Mouse (Mus musculus) left cerebral cortex, postnatal 14 days (tissue): ENCODE results near the gene Dynll1. TPM values are rescaled to one million over a fixed set of nuclear protein-coding genes. Genes with fewer than 3 reads are reported as not detected.
A peak's percentile ranks its signal among the peaks of the same experiment; 100 is the strongest.

Experiments
- DNase-seq, 2 experiments: peaks; one replicate each; pipeline ENCODE4 v3.0.0; 2021 to 2022; ENCODE audit warnings: low spot score in 2 of 2, mixed read lengths in 1 of 2
- intact Hi-C: fragments of 180-260 bp; cut with DNase I; formaldehyde crosslinking; loops from one replicate; pipeline ENCODE4 v1.15.1; 2025
- long read RNA-seq, 2 experiments: library from polyadenylated mRNA; stranded (forward); transcript quantifications; one replicate each; pipeline ENCODE4 v2.0.0; 2021
- total RNA-seq, 2 experiments: library from RNA; stranded (reverse); gene quantifications; 2 replicates each; pipeline ENCODE4 v1.2.3; 2021

The Dynll1 gene
- total RNA-seq: 100 to 1,000 TPM; 770 to 772 TPM
- long read RNA-seq, experiment 1, transcript Dynll1-206 (1 exons, 2,242 nt): minor isoform, 5 of 162 reads
- long read RNA-seq, experiment 1, transcript Dynll1-201 (3 exons, 2,030 nt): major isoform, 149 of 162 reads
- long read RNA-seq, experiment 1, partial matches to known transcripts: 0 of 162 reads
- long read RNA-seq, experiment 1, other reads (novel, unspliced or antisense): 4 of 162 reads
- long read RNA-seq, experiment 2, transcript Dynll1-201 (3 exons, 2,030 nt): major isoform, 146 of 158 reads
- long read RNA-seq, experiment 2, transcript Dynll1-206 (1 exons, 2,242 nt): minor isoform, 6 of 158 reads
- long read RNA-seq, experiment 2, partial matches to known transcripts: 0 of 158 reads
- long read RNA-seq, experiment 2, other reads (novel, unspliced or antisense): 2 of 158 reads

DNA sequence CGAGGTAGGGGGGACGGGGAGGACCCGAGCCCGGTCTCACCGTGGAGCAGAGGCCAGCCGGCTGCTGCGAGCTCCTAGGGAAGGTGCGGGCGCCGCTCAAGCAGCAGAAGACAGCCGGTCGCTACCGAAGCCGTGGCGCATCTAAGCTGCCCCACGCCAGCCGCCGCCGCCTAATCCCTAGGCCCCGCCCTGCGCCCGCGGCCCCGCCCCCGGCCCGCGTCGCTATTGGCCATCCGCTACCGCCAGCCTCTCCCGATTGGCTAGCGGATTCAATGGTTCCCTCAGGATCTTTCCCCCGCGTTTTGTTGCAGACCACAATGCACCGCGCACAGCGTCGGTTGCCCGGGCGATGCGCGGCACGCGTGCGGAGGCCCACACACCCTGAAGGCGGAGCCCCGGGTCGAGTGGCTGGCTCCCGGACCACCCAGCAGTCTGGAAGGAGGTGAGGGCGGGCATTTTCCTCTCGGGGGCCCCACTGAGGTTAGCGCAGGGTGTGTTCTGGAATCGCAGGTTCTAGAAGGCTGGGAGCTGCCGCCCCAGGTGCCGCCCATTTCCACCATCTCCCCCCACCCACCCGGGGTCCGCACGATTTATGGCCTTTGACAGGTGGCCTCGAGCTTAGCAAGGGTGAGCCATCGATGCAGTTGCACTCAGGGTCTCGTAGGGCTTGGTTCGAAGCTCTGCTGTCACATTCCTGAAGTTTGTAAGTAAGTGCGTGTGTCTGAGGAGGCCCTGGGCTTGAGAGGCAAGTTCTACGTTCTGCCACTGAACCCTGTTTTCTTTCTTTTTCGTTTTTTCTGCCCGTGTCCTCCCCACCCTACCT lies at the start of gene Dynll1:
Dynll1 (minus strand) TSS at position 208 of the 823 bp plus-strand sequence.
- intact Hi-C loops: loop anchor here (1.0 to 5.0 kb wide), 2 partner anchors 18 to 41 kb away; partner anchors contain the start of genes Gatc and Triap1
- peak; percentile 99 to 100 for DNase-seq

DNA sequence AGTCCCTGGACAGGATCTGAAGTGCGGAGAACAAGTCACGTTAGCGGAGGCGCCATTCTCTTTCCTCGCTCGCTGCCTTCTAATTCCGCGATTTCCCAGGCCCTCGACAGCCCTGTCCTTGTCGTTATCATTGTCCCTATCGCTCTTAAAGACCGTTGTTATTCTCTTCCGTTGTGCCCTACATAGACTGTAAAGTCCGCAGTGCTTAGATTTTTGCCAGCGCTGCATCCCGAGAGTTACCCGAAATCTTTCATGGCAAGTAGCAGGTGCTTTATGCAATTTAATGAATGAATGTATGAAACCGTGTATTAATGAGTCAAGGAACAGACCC lies 48.4 kb upstream of the Dynll1 start:
- intact Hi-C loops: no loop called here
- DNase-seq: no peak

DNA sequence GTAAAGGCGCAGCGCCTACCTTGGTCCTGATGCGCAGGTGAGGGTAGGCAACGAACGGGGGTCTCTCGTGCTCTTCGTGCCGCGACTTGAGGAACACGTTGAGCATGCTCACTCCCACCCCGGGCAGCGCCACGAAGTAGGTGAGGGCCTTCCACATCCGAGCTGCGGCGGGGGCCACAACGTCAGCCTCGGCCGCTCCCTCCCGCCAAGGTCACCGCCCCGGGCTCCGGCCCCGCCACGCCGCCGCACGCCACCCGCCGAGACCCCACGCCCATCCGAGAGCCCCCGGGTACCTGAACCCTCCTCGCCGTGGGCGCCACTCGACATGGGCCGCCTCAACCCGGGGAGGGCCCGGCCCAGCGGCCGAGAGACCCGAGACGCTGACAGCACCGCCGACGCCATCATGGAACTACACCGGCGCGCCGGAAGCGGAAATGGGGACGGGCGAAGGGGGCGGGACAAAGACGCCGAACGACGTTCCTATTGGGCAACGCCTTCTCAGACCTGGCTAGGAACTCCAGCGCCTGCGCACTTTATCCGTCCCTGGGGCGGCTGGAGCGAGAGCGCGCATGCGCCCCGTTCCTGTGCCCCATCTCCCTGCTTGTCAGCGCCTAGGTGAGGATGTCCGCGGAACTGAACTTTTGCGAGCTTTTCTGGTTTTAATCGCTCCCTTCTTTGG lies 47.9 kb upstream of the Dynll1 start, which contains the start of gene Cox6a1:
Cox6a1 (minus strand) TSS at position 436 of the 679 bp plus-strand sequence.
- intact Hi-C loops: no loop called here
- DNase-seq: peak; percentile 99

DNA sequence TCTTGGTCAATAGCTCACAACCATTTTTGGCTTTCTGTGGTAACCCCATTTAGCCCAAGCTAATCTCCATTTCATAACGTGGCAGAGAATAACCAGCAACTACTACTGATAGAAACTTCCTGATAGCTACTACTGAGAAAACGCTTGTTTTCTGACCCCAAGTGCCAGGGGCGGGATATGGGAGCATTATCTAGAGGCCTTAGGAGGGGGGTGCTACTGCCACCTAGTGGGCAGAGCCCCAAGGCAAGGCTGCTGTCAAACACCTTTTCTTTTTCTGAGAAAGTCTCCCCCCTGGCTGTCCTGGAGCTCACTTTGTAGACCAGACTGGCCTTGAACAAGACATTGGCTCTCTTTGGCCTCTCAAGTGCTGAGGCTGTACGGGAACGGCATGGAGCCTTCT lies 46.8 kb upstream of the Dynll1 start:
- intact Hi-C loops: no loop called here
- peak; percentile 75 to 82 for DNase-seq

DNA sequence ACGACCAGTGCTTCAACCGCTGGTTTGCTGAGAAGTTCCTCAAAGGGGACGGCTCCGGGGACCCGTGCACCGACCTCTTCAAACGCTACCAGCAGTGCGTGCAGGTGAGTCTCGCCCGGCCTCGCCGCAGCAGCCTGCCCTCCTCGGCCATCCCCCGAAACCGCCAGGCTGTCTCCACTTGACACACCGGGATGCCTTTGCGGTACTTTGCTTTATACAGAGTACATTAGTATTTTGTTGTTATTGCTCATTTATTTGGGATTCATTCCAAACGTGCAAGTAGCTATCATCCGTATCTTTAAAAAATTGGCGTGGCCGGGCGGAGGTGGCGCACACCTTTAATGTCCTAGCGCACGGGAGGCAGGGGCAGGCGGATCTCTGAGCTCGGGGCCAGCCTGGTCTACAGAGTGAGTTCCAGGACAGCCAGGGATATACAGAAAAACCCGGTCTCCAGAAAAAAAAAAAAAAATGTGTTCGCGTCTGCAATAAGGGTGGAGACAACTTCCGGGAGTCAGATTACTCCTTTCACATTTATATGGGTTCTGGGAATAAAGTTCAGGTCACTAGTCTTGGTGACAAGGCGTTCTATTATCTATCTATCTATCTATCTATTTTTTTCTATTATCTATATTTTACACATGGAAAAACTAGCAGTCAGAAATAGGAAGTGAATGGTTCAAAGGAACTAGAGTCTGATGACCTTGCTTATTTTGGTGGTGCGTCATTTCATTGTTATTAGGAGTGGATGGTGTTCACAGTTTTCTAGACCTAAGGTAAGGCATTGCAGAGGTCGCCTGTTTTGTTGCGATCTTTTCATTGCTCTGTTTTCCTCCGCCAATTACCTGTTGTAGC lies 40.7 kb upstream of the Dynll1 start:
- DNase-seq: no peak
- intact Hi-C loops: loop anchor here (5.0 kb wide), 1 partner anchor 39 kb away; the partner anchor contains the start of gene Dynll1

DNA sequence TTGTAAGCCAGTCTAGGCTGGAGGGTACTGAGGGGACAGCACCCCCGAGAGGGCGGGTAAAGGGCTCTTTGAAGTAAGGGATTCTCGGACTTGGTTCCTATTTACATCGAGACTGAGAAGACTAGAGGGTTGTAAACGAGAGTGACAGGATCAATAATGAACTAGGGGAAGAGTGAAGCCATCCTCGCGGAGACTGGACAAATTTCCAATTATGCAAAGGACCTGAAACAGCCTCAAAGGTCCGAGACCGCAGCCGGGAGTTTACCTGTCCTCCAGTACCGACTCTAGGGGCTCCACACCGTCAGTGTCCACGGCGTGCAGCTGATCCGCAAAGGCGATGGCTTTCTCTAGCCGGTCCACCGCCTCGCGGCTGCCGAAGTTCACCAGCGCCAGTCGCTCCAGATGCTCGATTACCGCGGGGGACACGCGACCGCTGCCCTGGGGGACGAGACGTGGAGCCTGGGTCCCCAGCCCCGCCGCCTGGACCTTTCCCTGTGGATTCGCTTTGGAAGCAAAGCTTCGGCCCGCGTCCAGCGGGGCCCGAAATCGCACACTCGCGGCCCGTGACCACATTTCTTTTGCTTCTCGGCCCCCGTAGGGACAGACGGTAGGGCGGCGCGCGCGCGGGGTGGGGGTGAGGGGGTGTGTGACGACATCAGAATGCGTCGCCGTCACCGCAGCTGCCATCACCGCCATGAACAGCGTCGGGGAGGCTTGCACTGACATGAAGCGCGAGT lies 39.9 kb upstream of the Dynll1 start, which contains the start of the genes Gatc and Triap1:
Gatc (minus strand) TSS at position 602 of the 737 bp plus-strand sequence.
Triap1 (plus strand) TSS at position 649 of the 737 bp plus-strand sequence.
- peak; percentile 85 to 93 for DNase-seq
- intact Hi-C loops: loop anchor here (5.0 kb wide), 1 partner anchor 38 kb away; the partner anchor contains the start of gene Dynll1

DNA sequence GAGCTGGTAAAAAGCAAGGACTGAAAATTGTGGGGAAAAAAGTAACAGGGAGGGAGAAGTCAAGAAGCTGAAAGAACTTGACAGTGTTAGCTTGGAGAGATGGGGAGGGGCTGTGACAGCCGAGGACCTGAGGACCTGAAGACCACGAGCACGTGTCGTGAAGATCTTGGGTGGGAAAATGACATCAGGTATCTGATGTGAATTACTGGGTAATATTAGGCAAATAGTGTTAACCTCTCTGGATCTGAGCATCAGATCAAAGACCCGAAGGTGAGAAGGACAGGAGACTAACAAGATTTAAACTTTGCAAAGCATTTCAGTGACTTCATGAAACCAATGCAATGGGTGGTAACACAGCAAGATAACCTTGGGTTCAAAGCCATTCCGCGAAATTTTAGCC lies 39.2 kb upstream of the Dynll1 start:
- DNase-seq: no peak
- intact Hi-C loops: loop anchor here (5.0 kb wide), 1 partner anchor 38 kb away; the partner anchor contains the start of gene Dynll1

DNA sequence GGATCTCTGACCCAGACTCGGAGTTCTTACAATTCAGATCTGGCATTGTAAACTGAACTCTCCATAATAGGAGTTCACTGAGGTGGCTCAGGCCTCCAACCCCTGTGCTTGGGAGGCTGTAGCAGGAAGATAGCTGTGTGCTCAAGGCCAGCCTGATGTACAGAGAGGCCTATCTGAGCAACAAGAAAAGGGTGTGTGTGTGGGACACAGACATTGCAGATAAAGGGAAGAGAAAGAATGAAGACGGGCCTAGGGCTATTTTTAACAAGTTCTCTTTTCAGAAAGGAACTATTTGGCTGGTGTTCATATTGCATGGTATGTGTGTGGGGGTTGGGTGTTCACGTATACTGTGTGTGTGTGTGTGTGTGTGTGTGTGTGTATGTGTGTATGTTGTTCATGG lies 32.8 kb upstream of the Dynll1 start:
- DNase-seq: no peak

DNA sequence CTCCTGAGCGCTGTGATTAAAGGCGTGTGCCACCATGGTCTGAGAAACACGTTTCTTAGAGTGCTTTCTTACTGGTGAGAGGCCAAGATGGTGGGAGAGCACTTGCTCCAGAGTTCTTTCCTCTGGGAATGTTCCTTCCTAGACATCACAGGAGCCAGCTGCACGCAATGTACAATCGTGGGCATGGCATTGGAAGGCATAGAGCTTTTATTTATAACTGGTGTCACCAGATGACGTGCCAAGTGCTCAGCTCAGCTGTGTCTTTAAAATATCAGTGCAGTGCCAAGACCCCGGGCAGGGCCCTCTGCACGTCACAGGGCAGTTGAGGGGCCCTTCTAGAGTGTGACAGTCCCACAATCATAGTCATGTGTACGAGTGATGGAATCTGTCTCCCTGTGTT lies 30.2 kb upstream of the Dynll1 start:
- DNase-seq: no peak

More for the DNA sequence above, 32.8 kb upstream of the Dynll1 start:
- intact Hi-C loops: no loop called here

DNA sequence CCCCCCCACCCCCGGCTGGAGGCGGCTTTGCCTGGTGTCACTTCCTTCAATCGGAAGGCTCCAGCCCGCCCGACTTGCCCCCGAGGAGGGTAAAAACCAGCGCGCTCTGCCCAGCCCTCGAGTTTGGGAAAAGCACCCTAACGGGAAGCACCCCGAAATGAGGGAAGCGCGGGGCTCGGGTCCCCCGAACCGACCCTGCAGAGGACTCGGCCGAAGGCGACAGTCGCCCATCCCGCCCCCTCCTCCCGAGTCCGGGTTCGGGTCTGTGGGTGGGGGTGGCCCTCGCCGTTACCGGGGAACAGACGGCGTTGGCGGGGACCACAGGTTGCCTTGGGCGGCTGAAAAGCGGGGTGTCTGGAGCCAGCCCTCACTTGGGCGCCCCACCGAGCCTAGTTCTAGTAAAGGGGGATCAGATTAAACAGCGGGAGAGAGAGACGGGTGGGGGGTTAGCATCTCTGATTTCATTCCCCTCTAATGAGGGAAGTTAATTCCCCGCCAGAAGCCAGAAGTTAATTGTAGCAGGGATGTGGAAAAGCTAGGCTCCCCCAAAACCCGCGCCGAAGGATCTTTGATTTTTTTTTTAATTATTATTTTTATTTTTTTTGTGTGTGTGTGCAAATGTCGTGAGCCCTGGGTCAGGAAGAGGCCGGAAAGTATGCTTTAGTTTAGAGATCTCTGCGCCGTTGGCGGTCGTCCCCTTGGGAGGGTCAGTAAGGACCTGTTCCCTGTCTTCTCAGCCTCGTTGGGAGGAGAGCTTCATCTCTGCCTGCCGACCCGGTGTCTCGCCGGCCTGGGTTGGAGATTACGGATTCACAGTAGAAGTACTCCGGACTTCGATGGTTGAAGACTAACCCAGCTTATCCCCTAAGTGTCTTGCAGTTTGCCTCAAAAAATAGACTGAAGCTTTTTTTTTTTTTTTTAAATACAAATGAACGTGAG lies 27.1 kb upstream of the Dynll1 start:
- intact Hi-C loops: no loop called here
- peak in 1 of 2 experiments; percentile 31 for DNase-seq

More for the DNA sequence above, 30.2 kb upstream of the Dynll1 start:
- intact Hi-C loops: no loop called here

DNA sequence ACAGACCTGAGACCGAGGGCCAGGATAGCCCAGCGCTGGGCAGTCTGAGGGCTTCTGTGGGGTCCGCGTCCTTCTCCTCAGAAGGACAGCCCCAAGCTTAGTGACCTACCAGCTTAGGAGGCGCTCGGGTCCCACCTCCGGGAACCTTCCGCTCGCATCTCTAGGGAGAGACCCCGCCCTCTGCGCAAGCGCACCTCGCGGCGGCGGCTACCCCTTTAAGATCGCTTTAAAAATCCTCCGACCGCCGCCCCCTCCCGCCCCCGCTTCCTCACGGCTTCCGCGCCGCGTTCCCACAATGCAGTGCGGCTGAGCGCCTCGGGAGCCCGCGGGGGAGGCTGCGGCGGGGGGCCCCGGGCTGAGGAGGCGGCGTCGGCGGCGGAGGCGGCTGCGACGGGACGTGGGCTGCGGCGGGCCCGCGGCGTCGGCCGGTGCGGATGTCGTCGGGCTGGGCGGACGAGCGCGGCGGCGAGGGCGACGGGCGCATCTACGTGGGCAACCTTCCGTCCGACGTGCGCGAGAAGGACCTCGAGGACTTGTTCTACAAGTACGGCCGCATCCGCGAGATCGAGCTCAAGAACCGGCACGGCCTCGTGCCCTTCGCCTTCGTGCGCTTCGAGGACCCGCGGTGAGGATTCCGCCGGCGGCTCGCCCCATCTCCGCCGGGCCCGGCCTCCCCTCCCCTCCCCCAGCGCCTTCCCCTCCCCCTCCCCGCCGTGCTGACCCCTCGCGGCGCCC lies 26.2 kb upstream of the Dynll1 start, which contains the start of gene Srsf9:
Srsf9 (plus strand) TSS at position 303 of the 735 bp plus-strand sequence.
- peak; percentile 95 to 96 for DNase-seq
- intact Hi-C loops: no loop called here

DNA sequence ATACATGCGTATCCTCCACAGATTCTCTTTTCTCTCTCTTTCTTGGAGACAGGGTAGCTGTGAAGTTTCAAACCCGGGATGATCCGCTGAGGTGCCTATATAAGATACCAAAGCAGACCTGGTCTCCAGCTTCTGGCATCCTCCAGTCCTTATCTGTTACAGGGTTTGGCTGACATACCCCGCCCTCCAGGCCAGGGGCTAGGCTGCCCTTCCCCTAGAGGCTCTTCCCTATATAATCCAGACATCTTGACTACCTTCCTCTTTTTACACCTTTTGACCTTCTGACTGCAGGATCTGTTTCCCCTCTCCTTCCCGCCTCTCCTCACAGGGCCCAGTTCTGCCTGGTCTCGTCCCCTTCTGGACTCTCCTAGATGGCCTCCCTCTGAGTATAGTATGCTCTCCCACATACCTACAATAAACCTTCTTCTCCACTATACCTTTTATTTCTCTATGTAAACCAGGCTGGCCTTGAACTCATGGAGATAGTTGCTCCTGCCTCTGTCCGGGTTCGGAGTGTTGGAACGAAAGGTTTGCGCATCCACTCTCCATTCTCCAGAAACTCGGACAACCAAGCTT lies 25.5 kb upstream of the Dynll1 start:
- intact Hi-C loops: no loop called here
- no peak for DNase-seq

DNA sequence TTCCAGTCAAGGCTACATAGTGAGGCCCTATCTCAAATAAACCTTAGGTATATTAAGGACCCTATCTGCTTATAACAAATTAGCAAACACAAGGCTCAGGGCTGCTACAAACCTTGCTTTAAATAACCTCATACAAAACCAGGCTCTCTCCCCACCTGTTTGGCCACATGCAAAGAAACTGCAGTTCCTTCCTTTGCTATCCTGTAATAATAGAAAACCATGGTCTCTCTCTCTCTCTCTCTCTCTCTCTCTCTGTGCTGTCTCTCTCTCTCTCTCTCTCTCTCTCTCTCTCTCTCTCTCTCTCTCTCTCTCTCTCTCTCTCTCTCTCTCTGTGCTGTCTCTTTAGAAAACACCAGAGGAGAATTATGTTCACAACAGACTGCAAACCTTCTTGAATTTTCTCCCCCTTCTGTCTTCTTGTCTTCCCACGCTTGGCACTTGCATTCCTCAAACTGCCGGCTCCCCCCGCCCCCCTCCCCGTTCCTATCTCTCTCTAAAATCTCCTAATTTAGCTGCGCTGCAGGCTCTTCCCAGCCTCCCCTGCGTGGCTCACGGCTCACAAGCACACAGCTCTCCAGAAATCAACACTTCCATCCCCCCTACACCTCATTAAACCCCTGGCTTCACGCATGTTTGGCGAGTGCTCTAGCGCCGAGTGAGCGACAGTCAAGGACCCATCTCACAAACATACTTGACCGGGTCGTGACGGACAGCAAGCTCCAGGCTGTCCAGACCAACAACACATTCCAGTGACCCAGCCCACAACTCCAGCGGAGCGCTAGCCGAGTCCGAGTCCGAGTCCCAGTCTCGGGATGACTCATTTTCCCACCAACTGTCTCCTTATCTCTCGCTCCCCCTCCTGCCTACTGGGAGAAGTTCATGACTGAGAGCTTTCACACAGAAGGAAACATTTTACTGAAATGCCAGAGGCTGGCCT lies 18.5 kb upstream of the Dynll1 start:
- peak; percentile 76 to 87 for DNase-seq
- intact Hi-C loops: loop anchor here (1.0 kb wide), 1 partner anchor 19 kb away; the partner anchor contains the start of gene Dynll1

DNA sequence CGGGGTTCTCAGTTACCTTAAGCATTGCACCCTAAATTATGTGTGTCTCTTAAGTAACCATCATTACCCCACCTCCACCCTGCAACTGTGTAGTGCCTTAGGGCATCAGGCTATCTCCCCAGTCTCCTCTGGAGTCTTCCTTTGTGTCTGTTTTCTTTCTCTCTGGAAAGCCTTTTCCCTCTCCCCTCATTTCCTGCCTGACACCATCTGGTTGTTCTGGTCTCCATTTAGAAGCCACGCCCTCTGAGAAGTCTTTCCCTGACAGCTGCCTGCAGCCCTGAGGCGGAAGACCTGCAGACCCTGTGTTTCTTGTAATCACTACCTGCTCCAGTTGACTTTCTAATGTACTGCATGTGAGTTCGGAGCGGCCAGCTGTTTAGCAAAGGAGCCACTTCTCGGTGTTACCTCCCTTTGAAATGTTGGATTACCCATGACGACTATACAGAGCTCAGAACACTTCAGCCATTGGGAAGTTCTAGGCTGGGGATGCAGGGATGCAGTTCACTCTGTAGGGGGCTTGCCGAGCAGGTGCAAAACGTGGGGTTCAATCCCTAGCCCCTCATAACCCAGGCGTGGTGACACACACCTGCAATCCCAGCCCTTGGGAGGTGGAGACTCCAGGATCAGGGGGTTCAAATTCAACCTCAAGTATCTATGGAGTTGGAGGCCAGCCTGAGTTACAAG lies 17.0 kb upstream of the Dynll1 start:
- no peak for DNase-seq
- intact Hi-C loops: no loop called here
